Comparison of ENCODE assay signal across 17 mouse cellular contexts in genomic region chr2:140533621-140534020, GRCm38 (mm10).
DNase-seq lines count a peak whose midpoint lies in the region; ATAC-seq lines count a peak whose summit lies in the region.
"Had no signal": no experiment of that assay in that cellular context is flagged by ENCODE, and none has a peak within 500 bp of the region (broad histone marks: within the 10 kb centered on the region; RNA-seq: fewer than 3 reads in every experiment).

No protein-coding gene starts in this region.

- peak overlapping the region; percentile 1 for H3K4me2 ChIP-seq in hindbrain, embryonic 14.5 days (replicated peaks)
- H3K4me2 ChIP-seq in midbrain, embryonic 14.5 days (ENCODE audit: low read length), result peak overlapping the region; percentile 27
- H3K4me2 ChIP-seq: limb, embryonic 13.5 days had no signal

- H3K9ac ChIP-seq in hindbrain, embryonic 14.5 days, result no peak overlapping the region
- H3K9ac ChIP-seq in midbrain, embryonic 14.5 days (replicated peaks; ENCODE audit: low read length), result no peak overlapping the region
- H3K9ac ChIP-seq: limb, embryonic 13.5 days; liver, embryonic 14.5 days had no signal

- 27% methylated on average over 8 of the region's 8 CpGs for WGBS in forebrain, embryonic 10.5 days
- WGBS in hindbrain, embryonic 14.5 days, result 42% methylated on average over 8 of the region's 8 CpGs
- 26% methylated on average over 8 of the region's 8 CpGs for WGBS in midbrain, embryonic 14.5 days

- H3K4me1 ChIP-seq in forebrain, embryonic 10.5 days, result peaks cover 23% of the 10 kb centered on the region
- no peaks in the 10 kb centered on the region for H3K4me1 ChIP-seq in hindbrain, embryonic 14.5 days (replicated peaks; ENCODE audit: control insufficient read depth, insufficient read depth, low read length)
- H3K4me1 ChIP-seq in midbrain, embryonic 14.5 days (ENCODE audit: control insufficient read depth, insufficient read depth, low read length), result 0 out of 2 replicates have a peak, but pooled peaks cover 6% of the 10 kb centered on the region
- H3K4me1 ChIP-seq: limb, embryonic 13.5 days; megakaryocyte, embryonic 14.5 days had no signal

- H3K36me3 ChIP-seq in forebrain, embryonic 10.5 days (replicated peaks), result no peaks in the 10 kb centered on the region
- no peaks in the 10 kb centered on the region for H3K36me3 ChIP-seq in hindbrain, embryonic 14.5 days (replicated peaks; ENCODE audit: control insufficient read depth, insufficient read depth)
- no peaks in the 10 kb centered on the region for H3K36me3 ChIP-seq in midbrain, embryonic 14.5 days (ENCODE audit: control insufficient read depth, insufficient read depth, low read length)
- H3K36me3 ChIP-seq: limb, embryonic 13.5 days had no signal

- no peak overlapping the region for H3K27ac ChIP-seq in forebrain, embryonic 10.5 days
- no peak overlapping the region for H3K27ac ChIP-seq in hindbrain, embryonic 14.5 days
- no peak overlapping the region for H3K27ac ChIP-seq in midbrain, embryonic 14.5 days (replicated peaks; ENCODE audit: low read depth, low read length)
- H3K27ac ChIP-seq: limb, embryonic 13.5 days; liver, embryonic 14.5 days had no signal

- no peak for ATAC-seq in hindbrain, embryonic 14.5 days (ENCODE audit: low FRiP score)
- ATAC-seq in midbrain, embryonic 14.5 days (ENCODE audit: low FRiP score, low TSS enrichment), result no peak
- ATAC-seq in inflammation-experienced regulatory T-cells, adult 6 months, result no peak

- H3K9me3 ChIP-seq in forebrain, embryonic 10.5 days, result no peaks in the 10 kb centered on the region
- no peaks in the 10 kb centered on the region for H3K9me3 ChIP-seq in hindbrain, embryonic 14.5 days (ENCODE audit: control insufficient read depth, low read length)
- H3K9me3 ChIP-seq in midbrain, embryonic 14.5 days (ENCODE audit: control insufficient read depth, low read length), result no peaks in the 10 kb centered on the region
- H3K9me3 ChIP-seq: limb, embryonic 13.5 days had no signal

- no peaks in the 10 kb centered on the region for H3K27me3 ChIP-seq in forebrain, embryonic 10.5 days (ENCODE audit: poor library complexity, severe bottlenecking)
- no peaks in the 10 kb centered on the region for H3K27me3 ChIP-seq in hindbrain, embryonic 14.5 days (ENCODE audit: control insufficient read depth, insufficient read depth, low read length)
- no peaks in the 10 kb centered on the region for H3K27me3 ChIP-seq in midbrain, embryonic 14.5 days (ENCODE audit: control insufficient read depth, insufficient read depth, low read length)
- H3K27me3 ChIP-seq: limb, embryonic 13.5 days; megakaryocyte, embryonic 14.5 days had no signal

- peak; percentile 39 for DNase-seq in Muller cell, postnatal 12 days (ENCODE audit: inconsistent ontology term)
- no peak for DNase-seq in forebrain, embryonic 10.5 days (ENCODE audit: extremely low spot score, low spot score)
- DNase-seq in hindbrain, embryonic 14.5 days (ENCODE audit: low spot score), result no peak
- peak; percentile 31 for DNase-seq in midbrain, embryonic 14.5 days
- no peak for DNase-seq in lung, postnatal 4 days
- DNase-seq in adrenal gland, adult 18-20 months (ENCODE audit: low spot score in 2 of 2), result no peak
- DNase-seq: cerebellum, postnatal 36 days; heart, postnatal 4 days; kidney, adult 18-20 months; kidney, postnatal 14 days; lung, postnatal 10 days; spleen, adult 18-20 months had no signal

- H3K4me3 ChIP-seq in forebrain, embryonic 10.5 days, result peak overlapping the region; percentile 16; the same call in 1 of the 2 replicates
- H3K4me3 ChIP-seq in hindbrain, embryonic 14.5 days (replicated peaks; ENCODE audit: low read length), result no peak overlapping the region
- no peak overlapping the region for H3K4me3 ChIP-seq in midbrain, embryonic 14.5 days (replicated peaks; ENCODE audit: low read depth, low read length)
- H3K4me3 ChIP-seq: erythroblast, embryonic 14.5 days; limb, embryonic 13.5 days; megakaryocyte, embryonic 14.5 days had no signal

Comparison
In these comparisons a context has a peak if more than half of its experiments do, and no peak if none do; other contexts are left out.
1. DNase-seq: peak in Muller cell, postnatal 12 days (single experiment) and midbrain, embryonic 14.5 days (single experiment); none in forebrain, embryonic 10.5 days (single experiment), hindbrain, embryonic 14.5 days (single experiment), lung, postnatal 4 days (0 of 2) and adrenal gland, adult 18-20 months (0 of 2).